Mouse (Mus musculus): Measurements from ENCODE around the gene Pip5k1b. TPM values are rescaled to one million over a fixed set of nuclear protein-coding genes. Genes with fewer than 3 reads are reported as not detected.
A peak's percentile ranks its signal among the peaks of the same experiment; 100 is the strongest.

Gene Pip5k1b
- polyA plus RNA-seq, 1 experiment from 2014 or later: 22.1 TPM

- H3K4me2 ChIP-seq (ENCODE audit: low read depth, low read length): peak overlapping the region; percentile 44
- 42% methylated on average over 16 of the region's 16 CpGs for WGBS
- H3K36me3 ChIP-seq (ENCODE audit: control insufficient read depth, insufficient read depth, low read length): no peaks in the 10 kb centered on the region
- peaks cover 7% of the 10 kb centered on the region for H3K4me1 ChIP-seq (ENCODE audit: control insufficient read depth, insufficient read depth, low read length)
- H3K9ac ChIP-seq (ENCODE audit: low read depth, low read length): peak overlapping the region; percentile 34; the same call in 1 of the 2 replicates
- no peaks in the 10 kb centered on the region for H3K27me3 ChIP-seq (replicated peaks; ENCODE audit: control insufficient read depth, insufficient read depth, low read length)
- peak overlapping the region; percentile 68 for H3K27ac ChIP-seq (ENCODE audit: low read length)
- no peak overlapping the region; the same call in 1 of the 2 replicates for H3K4me3 ChIP-seq (ENCODE audit: low read length)
- H3K9me3 ChIP-seq (ENCODE audit: control insufficient read depth, low read length): no peaks in the 10 kb centered on the region
- peak; percentile 96 for ATAC-seq
Measured at GRCm38 (mm10) chr19:24271746-24272426, 283.8 kb downstream of the Pip5k1b start.

DNA sequence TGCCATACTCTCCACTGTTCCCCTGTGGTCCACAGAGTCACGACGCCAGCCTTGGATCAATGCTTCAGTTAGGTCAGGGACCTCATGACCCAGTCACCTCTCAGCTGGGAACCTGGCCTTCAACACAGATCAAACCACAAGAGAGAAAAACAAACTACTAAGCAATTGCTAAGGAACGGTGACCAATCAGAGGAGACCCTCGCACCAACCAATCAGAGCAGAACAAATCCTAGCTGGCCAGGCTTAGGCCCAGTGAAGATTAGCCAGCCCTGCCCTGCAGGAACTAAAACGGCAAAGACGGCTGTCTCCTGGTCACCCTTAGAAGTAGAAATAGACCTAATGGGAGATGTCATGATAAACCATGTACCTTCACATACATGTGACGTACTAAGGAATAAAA lies 284.3 kb downstream of the Pip5k1b start:
- no peaks in the 10 kb centered on the region; the same call in 1 of the 2 replicates for H3K36me3 ChIP-seq (ENCODE audit: control insufficient read depth, insufficient read depth, low read length)
- 43% methylated on average over 7 of the region's 7 CpGs for WGBS
- peak; percentile 86 for ATAC-seq
- no peak overlapping the region for H3K9ac ChIP-seq (ENCODE audit: low read depth, low read length)
- H3K4me2 ChIP-seq (ENCODE audit: low read depth, low read length): peak overlapping the region; percentile 44
- H3K27me3 ChIP-seq (replicated peaks; ENCODE audit: control insufficient read depth, insufficient read depth, low read length): no peaks in the 10 kb centered on the region
- no peaks in the 10 kb centered on the region for H3K9me3 ChIP-seq (ENCODE audit: control insufficient read depth, low read length)
- H3K4me1 ChIP-seq (ENCODE audit: control insufficient read depth, insufficient read depth, low read length): peaks cover 10% of the 10 kb centered on the region
- peak overlapping the region; percentile 68 for H3K27ac ChIP-seq (ENCODE audit: low read length)
- no peak overlapping the region; the same call in 1 of the 2 replicates for H3K4me3 ChIP-seq (ENCODE audit: low read length)

GRCm38 (mm10) chr19:24268531-24268930 lies 287.1 kb downstream of the Pip5k1b start:
- H3K4me3 ChIP-seq (ENCODE audit: low read length): no peak overlapping the region
- 55% methylated on average over 4 of the region's 4 CpGs for WGBS
- H3K27me3 ChIP-seq (replicated peaks; ENCODE audit: control insufficient read depth, insufficient read depth, low read length): no peaks in the 10 kb centered on the region
- H3K4me2 ChIP-seq (ENCODE audit: low read depth, low read length): no peak overlapping the region
- H3K36me3 ChIP-seq (ENCODE audit: control insufficient read depth, insufficient read depth, low read length): no peaks in the 10 kb centered on the region; the same call in 1 of the 2 replicates
- H3K27ac ChIP-seq (ENCODE audit: low read length): no peak overlapping the region
- peaks cover 16% of the 10 kb centered on the region for H3K4me1 ChIP-seq (ENCODE audit: control insufficient read depth, insufficient read depth, low read length)
- ATAC-seq: no peak
- no peaks in the 10 kb centered on the region for H3K9me3 ChIP-seq (ENCODE audit: control insufficient read depth, low read length)
- no peak overlapping the region for H3K9ac ChIP-seq (ENCODE audit: low read depth, low read length)

- Histone ChIP-seq H3K4me3 (ENCODE audit: low read length) (no peak overlapping the region), H3K27me3 (replicated peaks; ENCODE audit: control insufficient read depth, insufficient read depth, low read length) (no peaks in the 10 kb centered on the region), H3K4me1 (ENCODE audit: control insufficient read depth, insufficient read depth, low read length) (peaks cover 13% of the 10 kb centered on the region), H3K9me3 (ENCODE audit: control insufficient read depth, low read length) (no peaks in the 10 kb centered on the region), H3K27ac (ENCODE audit: low read length) (peak overlapping the region; percentile 83), H3K36me3 (ENCODE audit: control insufficient read depth, insufficient read depth, low read length) (no peaks in the 10 kb centered on the region; the same call in 1 of the 2 replicates), H3K4me2 (ENCODE audit: low read depth, low read length) (peak overlapping the region; percentile 20), H3K9ac (ENCODE audit: low read depth, low read length) (peak overlapping the region; percentile 41; the same call in 1 of the 2 replicates)
- WGBS: 59% methylated on average over 7 of the region's 7 CpGs
- peak; percentile 89 for ATAC-seq
Measured at GRCm38 (mm10) chr19:24266046-24266830, 289.4 kb downstream of the Pip5k1b start.

- no peak overlapping the region for H3K4me2 ChIP-seq (ENCODE audit: low read depth, low read length)
- H3K27me3 ChIP-seq (replicated peaks; ENCODE audit: control insufficient read depth, insufficient read depth, low read length): no peaks in the 10 kb centered on the region
- H3K9me3 ChIP-seq (ENCODE audit: control insufficient read depth, low read length): no peaks in the 10 kb centered on the region
- WGBS: 44% methylated on average over 7 of the region's 7 CpGs
- H3K27ac ChIP-seq (ENCODE audit: low read length): peak overlapping the region; percentile 83
- ATAC-seq: peak; percentile 68
- H3K4me3 ChIP-seq (ENCODE audit: low read length): no peak overlapping the region
- peaks cover 12% of the 10 kb centered on the region; the same call in 1 of the 2 replicates for H3K4me1 ChIP-seq (ENCODE audit: control insufficient read depth, insufficient read depth, low read length)
- no peak overlapping the region for H3K9ac ChIP-seq (ENCODE audit: low read depth, low read length)
- H3K36me3 ChIP-seq (ENCODE audit: control insufficient read depth, insufficient read depth, low read length): no peaks in the 10 kb centered on the region; the same call in 1 of the 2 replicates
Measured at GRCm38 (mm10) chr19:24264991-24265390, 290.7 kb downstream of the Pip5k1b start.

- Histone ChIP-seq H3K36me3 (ENCODE audit: control insufficient read depth, insufficient read depth, low read length) (no peaks in the 10 kb centered on the region; the same call in 1 of the 2 replicates), H3K27ac (ENCODE audit: low read length) (no peak overlapping the region), H3K9me3 (ENCODE audit: control insufficient read depth, low read length) (no peaks in the 10 kb centered on the region), H3K4me3 (ENCODE audit: low read length) (no peak overlapping the region), H3K27me3 (replicated peaks; ENCODE audit: control insufficient read depth, insufficient read depth, low read length) (no peaks in the 10 kb centered on the region), H3K4me2 (ENCODE audit: low read depth, low read length) (no peak overlapping the region), H3K9ac (ENCODE audit: low read depth, low read length) (no peak overlapping the region), H3K4me1 (ENCODE audit: control insufficient read depth, insufficient read depth, low read length) (peaks cover 12% of the 10 kb centered on the region; the same call in 1 of the 2 replicates)
- WGBS: 93% methylated on average over 14 of the region's 14 CpGs
- no peak for ATAC-seq
Measured at GRCm38 (mm10) chr19:24262736-24263135, 292.9 kb downstream of the Pip5k1b start.

GRCm38 (mm10) chr19:24259390-24260351 lies 296.0 kb downstream of the Pip5k1b start:
- Histone ChIP-seq H3K4me1 (ENCODE audit: control insufficient read depth, insufficient read depth, low read length) (no peaks in the 10 kb centered on the region; the same call in 1 of the 2 replicates), H3K27me3 (replicated peaks; ENCODE audit: control insufficient read depth, insufficient read depth, low read length) (no peaks in the 10 kb centered on the region), H3K27ac (ENCODE audit: low read length) (no peak overlapping the region), H3K4me3 (ENCODE audit: low read length) (no peak overlapping the region), H3K4me2 (ENCODE audit: low read depth, low read length) (no peak overlapping the region), H3K9ac (ENCODE audit: low read depth, low read length) (no peak overlapping the region), H3K36me3 (ENCODE audit: control insufficient read depth, insufficient read depth, low read length) (no peaks in the 10 kb centered on the region), H3K9me3 (ENCODE audit: control insufficient read depth, low read length) (no peaks in the 10 kb centered on the region)
- no peak for ATAC-seq
- WGBS: 74% methylated on average over 12 of the region's 12 CpGs

DNA sequence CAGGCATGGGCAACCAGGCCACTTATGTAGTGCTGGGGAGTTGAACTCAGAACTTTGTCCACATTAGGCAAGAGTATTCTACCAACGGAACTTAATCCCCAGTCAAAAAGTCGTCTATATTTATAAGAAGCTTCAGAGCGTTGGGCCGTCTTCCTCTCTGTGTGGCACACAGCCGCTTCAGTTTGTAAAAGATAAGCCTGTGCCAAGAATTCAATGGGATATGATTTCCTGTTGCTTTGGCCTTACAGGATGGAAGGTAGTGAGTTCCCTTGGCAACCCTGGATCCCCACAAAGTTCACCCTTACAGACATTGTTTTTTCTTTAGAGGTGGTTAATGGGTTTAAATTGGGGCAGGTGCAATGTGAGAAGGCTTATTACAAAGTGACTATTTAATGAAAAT lies 297.3 kb downstream of the Pip5k1b start:
- no peak overlapping the region for H3K27ac ChIP-seq (ENCODE audit: low read length)
- H3K4me1 ChIP-seq (ENCODE audit: control insufficient read depth, insufficient read depth, low read length): no peaks in the 10 kb centered on the region; the same call in 1 of the 2 replicates
- no peaks in the 10 kb centered on the region for H3K9me3 ChIP-seq (ENCODE audit: control insufficient read depth, low read length)
- H3K36me3 ChIP-seq (ENCODE audit: control insufficient read depth, insufficient read depth, low read length): no peaks in the 10 kb centered on the region
- no peak overlapping the region for H3K9ac ChIP-seq (ENCODE audit: low read depth, low read length)
- H3K4me3 ChIP-seq (ENCODE audit: low read length): no peak overlapping the region
- 60% methylated on average over 5 of the region's 5 CpGs for WGBS
- no peak for ATAC-seq
- H3K4me2 ChIP-seq (ENCODE audit: low read depth, low read length): no peak overlapping the region
- H3K27me3 ChIP-seq (replicated peaks; ENCODE audit: control insufficient read depth, insufficient read depth, low read length): no peaks in the 10 kb centered on the region
